Mouse (Mus musculus): Measurements from ENCODE around the gene Nr2c2. TPM values are rescaled to one million over a fixed set of nuclear protein-coding genes. Genes with fewer than 3 reads are reported as not detected.
A peak's percentile ranks its signal among the peaks of the same experiment; 100 is the strongest.

Gene Nr2c2
- polyA plus RNA-seq, 1 experiment from 2014 or later: 6.4 TPM

DNA sequence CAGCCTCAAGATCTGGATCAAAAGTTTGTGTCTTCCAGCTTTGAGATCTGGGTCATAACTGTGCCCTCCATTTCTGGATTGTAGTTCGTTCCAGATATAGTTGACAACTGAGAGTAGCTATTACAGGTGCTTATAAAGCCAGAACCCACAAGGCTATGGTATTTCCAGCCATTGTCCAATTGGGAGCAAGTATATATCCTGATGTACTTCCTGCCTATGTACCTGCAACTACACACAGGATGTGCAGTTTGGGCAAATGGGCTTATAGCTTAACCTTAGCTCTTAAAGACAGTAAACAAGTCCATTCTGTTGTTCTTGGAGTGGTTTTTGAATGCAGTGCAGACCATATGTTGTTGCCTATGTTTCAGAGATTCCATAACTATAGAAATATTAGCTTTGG lies 40.3 kb downstream of the Nr2c2 start:
- Histone ChIP-seq H3K27ac (no peak overlapping the region), H3K4me1 (replicated peaks) (peaks cover 28% of the 10 kb centered on the region), H3K9ac (no peak overlapping the region), H3K9me3 (replicated peaks) (no peaks in the 10 kb centered on the region), H3K4me2 (no peak overlapping the region), H3K27me3 (no peaks in the 10 kb centered on the region), H3K4me3 (replicated peaks) (no peak overlapping the region), H3K36me3 (0 out of 2 replicates have a peak, but pooled peaks cover 9% of the 10 kb centered on the region)
- WGBS (ENCODE audit: insufficient replicate concordance): 94% methylated on average over 1 of the region's 1 CpGs
- no peak for DNase-seq
- no peak for ATAC-seq (ENCODE audit: low read depth)

DNA sequence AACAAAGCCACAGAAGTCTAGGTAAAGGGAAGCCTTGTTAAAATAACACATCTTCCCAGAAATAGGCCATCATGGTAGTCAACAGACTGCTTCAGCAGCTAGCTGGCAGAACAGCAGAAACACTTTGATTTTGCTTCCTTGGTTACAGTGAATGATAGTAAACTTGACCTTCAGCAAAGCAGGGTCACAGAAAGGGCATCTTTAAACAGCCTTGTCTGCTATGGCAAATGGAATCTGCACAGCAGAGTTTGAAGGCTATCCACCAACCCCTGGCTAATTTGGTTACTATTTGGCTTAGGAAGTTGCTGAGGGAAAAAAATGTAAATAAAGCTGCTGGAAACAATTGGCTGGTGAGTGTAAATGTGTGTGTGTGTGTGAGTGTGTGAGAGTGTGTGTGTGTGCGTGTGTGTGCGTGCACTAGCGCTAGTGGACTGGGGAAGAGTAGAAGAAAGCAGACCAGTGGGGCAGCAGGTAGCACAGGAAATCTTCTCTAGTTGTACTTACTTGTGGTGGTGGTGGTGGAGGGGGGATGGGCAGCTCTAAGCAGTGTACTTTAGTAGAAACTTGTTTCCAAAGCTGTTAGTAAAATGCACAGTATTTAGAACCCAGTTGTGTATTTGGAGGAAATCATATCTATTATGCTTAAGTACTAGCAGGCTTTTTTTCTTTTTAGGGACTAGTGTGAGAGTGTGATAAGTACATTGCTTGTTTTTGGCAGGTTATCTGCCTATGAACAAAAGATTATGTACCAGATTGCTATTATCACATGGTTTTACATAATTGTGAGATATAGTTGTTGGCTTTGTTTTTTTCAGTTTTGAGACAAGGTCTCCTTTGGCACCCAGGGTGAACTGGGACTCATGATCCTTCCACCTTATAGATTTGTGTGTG lies 41.1 kb downstream of the Nr2c2 start:
- ATAC-seq (ENCODE audit: low read depth): no peak
- WGBS (ENCODE audit: insufficient replicate concordance): 72% methylated on average over 3 of the region's 3 CpGs

DNA sequence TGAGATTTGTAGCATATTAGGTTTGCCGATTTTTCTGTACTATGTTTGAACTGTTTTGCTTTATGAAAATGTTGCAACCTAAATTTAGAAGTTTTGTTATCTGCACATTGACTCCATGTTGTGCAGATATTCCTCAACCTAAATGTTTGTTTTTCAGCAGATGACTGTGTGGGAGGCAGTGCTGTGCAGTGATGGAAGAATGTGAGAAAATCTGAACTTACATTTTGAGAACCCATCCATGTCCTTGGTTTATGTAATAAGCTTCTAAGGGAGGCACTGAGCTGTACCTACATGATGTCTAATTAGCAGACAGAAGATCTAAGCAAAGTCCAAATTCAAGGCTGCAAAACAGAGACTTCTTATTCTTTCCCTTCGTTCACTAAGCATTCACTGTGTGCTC lies 42.4 kb downstream of the Nr2c2 start:
- Histone ChIP-seq H3K4me1 (replicated peaks) (peaks cover 28% of the 10 kb centered on the region), H3K27ac (no peak overlapping the region), H3K4me2 (no peak overlapping the region), H3K27me3 (no peaks in the 10 kb centered on the region), H3K4me3 (replicated peaks) (no peak overlapping the region), H3K9ac (no peak overlapping the region), H3K9me3 (replicated peaks) (no peaks in the 10 kb centered on the region), H3K36me3 (0 out of 2 replicates have a peak, but pooled peaks cover 9% of the 10 kb centered on the region)
- DNase-seq (no peak), ATAC-seq (ENCODE audit: low read depth) (no peak)
- WGBS (ENCODE audit: insufficient replicate concordance): 79% methylated on average over 2 of the region's 2 CpGs

More for the DNA sequence above, 41.1 kb downstream of the Nr2c2 start:
- DNase-seq: no peak
- Histone ChIP-seq H3K4me3 (replicated peaks) (no peak overlapping the region), H3K36me3 (0 out of 2 replicates have a peak, but pooled peaks cover 9% of the 10 kb centered on the region), H3K9me3 (replicated peaks) (no peaks in the 10 kb centered on the region), H3K27me3 (no peaks in the 10 kb centered on the region), H3K9ac (no peak overlapping the region), H3K4me2 (no peak overlapping the region), H3K4me1 (replicated peaks) (peaks cover 28% of the 10 kb centered on the region), H3K27ac (no peak overlapping the region)

DNA sequence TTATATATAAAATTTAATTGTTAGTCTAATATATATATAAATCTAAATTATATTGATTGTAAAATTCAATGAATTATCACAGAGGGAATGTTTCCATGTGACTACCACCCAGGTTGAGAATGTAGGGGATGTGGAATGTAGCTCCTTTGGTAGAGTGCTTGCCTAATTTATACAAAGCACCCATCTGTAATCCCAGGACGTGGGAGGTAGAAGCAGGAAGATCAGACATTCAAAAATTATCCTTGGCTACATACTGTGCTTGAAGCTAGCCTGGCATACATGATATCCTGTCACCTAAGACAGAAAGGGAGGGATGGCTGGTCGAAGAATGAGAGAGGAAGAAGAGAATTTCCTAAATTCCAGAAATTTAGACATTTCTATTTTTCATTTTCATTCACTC lies 45.2 kb downstream of the Nr2c2 start:
- peaks cover 25% of the 10 kb centered on the region for H3K4me1 ChIP-seq (replicated peaks)
- H3K4me3 ChIP-seq (replicated peaks): no peak overlapping the region
- DNase-seq (no peak), ATAC-seq (ENCODE audit: low read depth) (no peak)
- H3K36me3 ChIP-seq: peaks cover 17% of the 10 kb centered on the region; the same call in 1 of the 2 replicates
- H3K27ac ChIP-seq: no peak overlapping the region
- no peaks in the 10 kb centered on the region for H3K9me3 ChIP-seq (replicated peaks)
- H3K9ac ChIP-seq: no peak overlapping the region
- no peak overlapping the region for H3K4me2 ChIP-seq
- WGBS (ENCODE audit: insufficient replicate concordance): 61% methylated on average over 2 of the region's 2 CpGs
- H3K27me3 ChIP-seq: no peaks in the 10 kb centered on the region

DNA sequence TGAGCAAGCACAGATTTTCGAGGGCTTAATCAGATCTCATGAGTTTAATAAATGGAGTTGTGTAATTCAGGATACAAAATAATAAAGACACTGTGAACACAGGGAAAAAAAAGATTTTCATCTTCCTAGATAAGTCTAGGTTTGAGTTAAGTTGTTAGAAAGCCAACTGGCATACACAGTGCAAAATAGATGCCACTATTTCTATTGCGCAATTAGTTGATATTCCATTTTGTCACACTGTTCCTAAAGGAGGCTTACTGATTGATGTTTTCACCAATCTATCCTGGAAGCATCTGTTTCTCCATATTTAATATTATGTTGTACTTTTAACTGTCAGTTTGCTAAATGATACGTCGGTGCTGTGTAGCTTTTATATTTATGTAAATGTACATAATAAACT lies 54.7 kb downstream of the Nr2c2 start:
- peaks cover 43% of the 10 kb centered on the region for H3K36me3 ChIP-seq

DNA sequence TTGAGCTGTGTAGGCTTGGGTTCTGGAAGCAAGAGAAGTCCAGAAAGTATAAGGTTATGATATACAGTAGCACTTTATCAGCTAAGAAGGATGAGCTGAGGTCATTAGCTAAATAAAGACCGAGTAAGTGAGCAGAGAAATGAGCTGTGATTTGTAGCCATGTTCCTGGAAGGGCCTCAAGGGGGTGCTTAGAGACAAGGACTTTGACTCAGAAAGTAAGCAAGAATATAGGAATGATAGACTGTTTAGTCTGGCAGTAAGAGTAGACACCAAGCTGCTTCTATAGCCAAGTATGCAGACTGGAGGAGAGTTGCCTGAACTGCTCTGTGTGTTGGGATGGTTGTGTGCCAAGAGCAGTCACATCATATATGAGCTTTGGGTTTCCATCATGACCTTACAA lies 62.6 kb downstream of the Nr2c2 start:
- Histone ChIP-seq H3K9me3 (replicated peaks) (no peaks in the 10 kb centered on the region), H3K9ac (no peak overlapping the region), H3K4me3 (replicated peaks) (no peak overlapping the region), H3K4me2 (no peak overlapping the region), H3K27ac (no peak overlapping the region), H3K4me1 (replicated peaks) (no peaks in the 10 kb centered on the region), H3K27me3 (no peaks in the 10 kb centered on the region), H3K36me3 (peaks cover 91% of the 10 kb centered on the region)
- WGBS (ENCODE audit: insufficient replicate concordance): 70% methylated on average over 1 of the region's 1 CpGs
- ATAC-seq (ENCODE audit: low read depth) (no peak), DNase-seq (no peak)

More for the DNA sequence above, 54.7 kb downstream of the Nr2c2 start:
- 81% methylated on average over 4 of the region's 4 CpGs for WGBS (ENCODE audit: insufficient replicate concordance)
- H3K27ac ChIP-seq: no peak overlapping the region
- no peak overlapping the region for H3K4me2 ChIP-seq
- DNase-seq (no peak), ATAC-seq (ENCODE audit: low read depth) (no peak)
- H3K27me3 ChIP-seq: no peaks in the 10 kb centered on the region
- no peak overlapping the region for H3K9ac ChIP-seq
- no peaks in the 10 kb centered on the region for H3K9me3 ChIP-seq (replicated peaks)
- H3K4me1 ChIP-seq (replicated peaks): no peaks in the 10 kb centered on the region
- H3K4me3 ChIP-seq (replicated peaks): no peak overlapping the region

DNA sequence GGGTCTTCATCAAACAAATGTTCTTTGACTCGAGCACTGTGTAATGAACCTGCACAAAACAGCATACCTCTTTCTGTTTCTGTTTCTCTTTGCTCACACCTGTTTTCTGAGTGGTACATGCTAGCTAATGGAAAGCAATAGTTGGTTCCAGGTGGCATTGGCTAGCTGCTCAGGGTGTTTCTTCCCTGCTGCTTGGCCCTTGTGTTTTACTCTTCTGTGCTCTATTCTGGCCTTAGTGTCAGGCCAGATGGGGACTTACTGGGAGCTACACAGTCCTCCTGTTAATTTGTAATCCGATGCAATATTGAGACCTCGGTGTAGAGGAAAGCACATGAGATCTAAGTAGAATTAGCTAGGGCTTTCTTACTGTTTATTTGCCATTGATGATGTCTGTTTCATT lies 67.6 kb downstream of the Nr2c2 start:
- no peak overlapping the region for H3K9ac ChIP-seq
- no peak for ATAC-seq (ENCODE audit: low read depth)

DNA sequence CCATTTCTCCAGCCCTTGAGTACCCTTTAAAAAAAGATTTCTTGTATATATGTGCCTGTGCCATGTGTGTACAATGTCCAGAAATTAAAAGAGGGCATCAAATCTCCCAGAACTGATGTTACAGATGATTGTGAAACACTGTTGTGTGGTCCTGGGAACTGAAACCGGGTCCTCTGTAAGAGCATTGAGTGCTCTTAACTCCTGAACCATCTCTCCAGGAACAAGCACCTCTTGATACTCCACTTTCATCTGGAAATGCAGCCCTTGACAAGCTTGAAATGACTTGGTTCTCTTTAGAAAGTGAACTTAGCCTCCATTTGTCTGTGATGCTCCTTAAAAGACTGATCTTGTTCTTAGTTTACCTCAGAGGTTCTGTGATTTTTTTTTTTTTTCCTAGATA lies 71.5 kb downstream of the Nr2c2 start:
- Histone ChIP-seq H3K4me2 (no peak overlapping the region), H3K4me1 (replicated peaks) (no peaks in the 10 kb centered on the region), H3K4me3 (replicated peaks) (no peak overlapping the region), H3K27me3 (no peaks in the 10 kb centered on the region), H3K36me3 (peaks cover 94% of the 10 kb centered on the region), H3K27ac (no peak overlapping the region), H3K9ac (no peak overlapping the region), H3K9me3 (replicated peaks) (no peaks in the 10 kb centered on the region)
- WGBS (ENCODE audit: insufficient replicate concordance): 78% methylated on average over 1 of the region's 1 CpGs
- no peak for ATAC-seq (ENCODE audit: low read depth)
- DNase-seq: no peak

More for the DNA sequence above, 67.6 kb downstream of the Nr2c2 start:
- H3K4me3 ChIP-seq (replicated peaks): no peak overlapping the region
- no peaks in the 10 kb centered on the region for H3K4me1 ChIP-seq (replicated peaks)
- H3K27ac ChIP-seq: no peak overlapping the region
- WGBS (ENCODE audit: insufficient replicate concordance): 88% methylated on average over 3 of the region's 3 CpGs
- DNase-seq: no peak
- no peak overlapping the region for H3K4me2 ChIP-seq
- H3K27me3 ChIP-seq: no peaks in the 10 kb centered on the region
- H3K36me3 ChIP-seq: peaks cover 99% of the 10 kb centered on the region
- H3K9me3 ChIP-seq (replicated peaks): no peaks in the 10 kb centered on the region

DNA sequence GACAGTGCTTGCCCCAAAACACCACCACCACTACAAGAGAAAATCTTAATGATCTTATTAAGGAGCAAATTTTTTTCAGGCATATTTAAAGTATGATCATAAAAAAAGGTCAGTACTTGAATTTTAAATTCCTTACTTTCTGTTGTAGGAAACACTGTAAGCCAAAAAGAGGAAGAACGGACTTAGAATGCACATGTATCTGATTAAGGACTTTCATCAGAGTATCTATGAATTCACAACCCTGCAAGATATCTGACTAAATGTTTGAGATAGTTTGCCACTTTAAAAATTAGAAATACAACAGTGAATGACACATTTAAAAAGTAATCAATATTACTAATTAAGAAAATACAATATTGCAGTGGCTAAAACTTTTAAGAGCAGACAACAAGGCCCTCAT lies 85.3 kb downstream of the Nr2c2 start:
- ATAC-seq (ENCODE audit: low read depth): no peak
- Histone ChIP-seq H3K4me1 (replicated peaks) (peaks cover 11% of the 10 kb centered on the region), H3K36me3 (peaks cover 84% of the 10 kb centered on the region), H3K27ac (no peak overlapping the region), H3K4me2 (no peak overlapping the region), H3K9ac (no peak overlapping the region), H3K4me3 (replicated peaks) (no peak overlapping the region), H3K27me3 (no peaks in the 10 kb centered on the region), H3K9me3 (replicated peaks) (no peaks in the 10 kb centered on the region)
- no peak for DNase-seq
- 85% methylated on average over 1 of the region's 1 CpGs for WGBS (ENCODE audit: insufficient replicate concordance)

DNA sequence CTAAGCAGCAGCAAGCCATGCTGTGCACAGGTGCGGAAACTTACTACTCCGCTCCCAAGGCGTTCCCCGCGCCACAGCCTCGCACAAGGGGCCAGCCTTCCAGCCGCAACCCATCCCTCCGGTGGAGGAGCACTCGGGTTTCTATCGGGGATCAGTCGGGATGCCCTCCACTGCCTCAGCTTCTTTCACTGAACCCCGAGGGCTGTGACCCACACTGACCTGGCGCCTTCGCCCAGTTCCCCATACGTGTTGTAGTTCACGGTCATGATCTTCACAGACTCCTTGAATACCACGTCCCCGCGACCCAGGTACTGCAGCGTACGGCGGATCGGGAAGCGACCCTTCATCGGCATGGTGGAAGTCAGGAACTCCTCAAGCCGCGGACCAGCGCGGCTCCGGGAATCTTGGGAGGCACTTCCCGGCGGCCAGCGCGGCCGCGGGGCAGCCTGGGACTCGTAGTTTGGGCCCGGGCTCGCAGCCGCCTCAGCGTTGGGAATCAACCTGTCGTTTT lies 92.5 kb downstream of the Nr2c2 start, which contains the start of gene Mrps25:
Mrps25 (minus strand) TSS at position 413 of the 511 bp plus-strand sequence.
- Histone ChIP-seq H3K27ac (peak within 1 kb of the TSS; percentile 64), H3K4me3 (replicated peaks) (peak within 1 kb of the TSS; percentile 90), H3K9me3 (replicated peaks) (no peaks in the 10 kb centered on the region), H3K4me2 (peak within 1 kb of the TSS; percentile 86), H3K9ac (peak within 1 kb of the TSS; percentile 91), H3K27me3 (no peaks in the 10 kb centered on the region), H3K36me3 (peaks cover 44% of the 10 kb centered on the region), H3K4me1 (replicated peaks) (peaks cover 36% of the 10 kb centered on the region)
- ATAC-seq (ENCODE audit: low read depth): peak; percentile 92
- WGBS (ENCODE audit: insufficient replicate concordance): under 1% methylated on average over 42 of the region's 42 CpGs
- DNase-seq: peak; percentile 55

DNA sequence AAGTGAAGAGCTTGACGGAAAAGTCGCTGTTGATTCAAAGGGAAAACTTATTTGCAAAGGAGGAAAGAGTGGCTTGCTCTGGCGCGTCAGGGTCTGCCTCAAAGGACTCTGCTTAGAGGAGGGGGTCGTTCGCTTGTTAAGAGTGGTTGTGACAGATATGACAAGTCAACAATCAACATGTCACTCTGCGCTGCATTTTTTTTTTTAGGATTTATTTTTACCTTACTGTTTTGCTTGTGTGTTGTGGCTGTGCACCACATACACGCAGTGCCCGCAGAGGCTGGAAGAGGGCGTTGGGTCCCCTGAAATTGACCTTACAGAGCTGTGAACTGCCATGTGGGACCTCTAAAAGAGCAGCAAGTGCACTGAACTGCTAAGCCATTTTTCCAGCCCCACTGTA lies 93.0 kb downstream of the Nr2c2 start:
- Histone ChIP-seq H3K9ac (peak overlapping the region; percentile 91), H3K4me3 (replicated peaks) (peak overlapping the region; percentile 90), H3K27me3 (no peaks in the 10 kb centered on the region), H3K9me3 (replicated peaks) (no peaks in the 10 kb centered on the region), H3K36me3 (peaks cover 44% of the 10 kb centered on the region), H3K27ac (0 out of 2 replicates have a peak overlapping the region, but pooled peaks have one; percentile 64), H3K4me1 (replicated peaks) (peaks cover 36% of the 10 kb centered on the region), H3K4me2 (peak overlapping the region; percentile 86)
- WGBS (ENCODE audit: insufficient replicate concordance): 2% methylated on average over 10 of the region's 10 CpGs
- ATAC-seq (ENCODE audit: low read depth) (peak; percentile 55), DNase-seq (peak; percentile 18)

Data from liver, embryonic 13.5 days (tissue).